Mouse (Mus musculus) brain, embryonic 14.5 days (tissue): ENCODE data around the gene Vangl1.

Source experiments
- CTCF ChIP-seq: fragments of 200-500 bp; IDR thresholded peaks from 2 replicates; pipeline ENCODE4 v1.5.1; 2012; ENCODE audit warnings: inconsistent platforms, mild to moderate bottlenecking, moderate library complexity, borderline replicate concordance; ENCODE audit not compliant: insufficient read depth, insufficient read length; ENCODE audit errors: extremely low read depth
- POLR2A ChIP-seq: fragments of 200-500 bp; IDR thresholded peaks from 2 replicates; pipeline ENCODE4 v1.6.1; 2012; ENCODE audit warnings: mild to moderate bottlenecking, inconsistent platforms, borderline replicate concordance; ENCODE audit not compliant: poor library complexity, insufficient read depth, insufficient read length, severe bottlenecking; ENCODE audit errors: extremely low read depth

DNA sequence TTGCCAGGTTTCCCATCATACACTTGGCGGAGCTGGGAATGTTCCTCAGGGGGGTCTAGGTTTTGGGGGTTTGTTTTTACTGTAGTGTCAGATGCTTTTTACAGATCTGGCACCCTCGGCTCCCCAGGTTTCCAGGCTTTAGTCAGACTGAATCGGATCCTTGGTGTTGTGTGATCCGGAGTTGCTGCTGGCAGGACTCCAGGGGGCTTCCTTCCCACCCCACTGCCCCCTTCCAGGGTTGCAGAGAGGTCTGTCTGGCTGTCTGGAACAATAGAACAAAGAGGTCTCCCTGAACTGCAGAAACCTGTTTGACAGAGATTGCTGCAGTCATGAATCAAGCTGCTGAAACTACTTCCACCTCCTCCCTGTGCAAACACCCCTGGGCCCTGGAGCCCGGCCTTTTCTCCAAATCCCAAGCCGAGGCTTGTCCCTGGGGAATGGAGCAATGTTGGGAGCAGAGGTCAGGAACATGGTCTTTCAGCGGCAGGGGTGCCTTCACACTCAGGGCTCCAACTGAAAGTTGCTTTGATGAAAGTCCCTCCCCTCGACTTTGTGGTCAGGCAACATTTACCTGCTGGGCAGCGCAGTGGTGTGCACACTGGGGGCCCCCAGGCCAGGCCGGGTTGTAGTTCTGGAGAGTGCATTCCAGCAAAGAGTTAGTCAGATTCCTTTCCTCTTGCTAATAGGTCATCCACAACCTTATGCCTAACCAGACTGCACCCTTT, 68.9 kb downstream of the Vangl1 start:
- TF ChIP-seq POLR2A, result no peak
- TF ChIP-seq CTCF, result no peak
